Mouse (Mus musculus) stomach, embryonic 14.5 days (tissue): ENCODE results near the gene Aip. TPM values are rescaled to one million over a fixed set of nuclear protein-coding genes. Genes with fewer than 3 reads are reported as not detected.
A peak's percentile ranks its signal among the peaks of the same experiment; 100 is the strongest.

Experiments used
- ATAC-seq: fragments of 200-750 bp; cut with Nextera tagmentation; 2 replicates; pipeline ENCODE4 v1.8.0; 2017; ENCODE audit warnings: low read depth, moderate TSS enrichment; ENCODE audit not compliant: insufficient number of reproducible peaks, insufficient read depth, low FRiP score
- H3K27ac ChIP-seq: fragments of 300-500 bp; sonication (generic); 2 replicates; pipeline ENCODE4 v1.5.1; 2014; ENCODE audit warnings: mild to moderate bottlenecking, low read length, moderate library complexity, mixed read lengths
- H3K27me3 ChIP-seq: fragments of 300-500 bp; sonication (generic); 2 replicates; pipeline ENCODE4 v1.6.1; 2014; ENCODE audit warnings: low read length, control low read depth, mixed read lengths; ENCODE audit not compliant: control insufficient read depth, insufficient read depth
- H3K36me3 ChIP-seq: fragments of 300-500 bp; sonication (generic); 2 replicates; pipeline ENCODE4 v1.6.1; 2014; ENCODE audit warnings: mild to moderate bottlenecking, control low read depth, low read length, moderate library complexity, mixed read lengths; ENCODE audit not compliant: control insufficient read depth, insufficient read depth
- H3K4me1 ChIP-seq: fragments of 300-500 bp; sonication (generic); 2 replicates; pipeline ENCODE4 v1.6.1; 2014; ENCODE audit warnings: low read length, control low read depth, mixed read lengths; ENCODE audit not compliant: control insufficient read depth, insufficient read depth
- H3K4me2 ChIP-seq: fragments of 300-500 bp; sonication (generic); replicated peaks from 2 replicates; pipeline ENCODE4 v1.6.1; 2014; ENCODE audit warnings: low read depth, low read length, control low read depth
- H3K4me3 ChIP-seq: fragments of 300-500 bp; sonication (generic); 2 replicates; pipeline ENCODE4 v1.5.1; 2014; ENCODE audit warnings: low read depth, low read length, control low read depth
- H3K9ac ChIP-seq: fragments of 300-500 bp; sonication (generic); replicated peaks from 2 replicates; pipeline ENCODE4 v1.6.1; 2014; ENCODE audit warnings: low read depth, mild to moderate bottlenecking, control low read depth, low read length, moderate library complexity, mixed read lengths
- H3K9me3 ChIP-seq: fragments of 300-500 bp; sonication (generic); 2 replicates; pipeline ENCODE4 v1.6.1; 2016; ENCODE audit warnings: low read depth, low read length, control low read depth; ENCODE audit not compliant: control insufficient read depth
- WGBS: fragments of 180-500 bp; shearing (Covaris S2); extraction: QIAGEN DNeasy Blood & Tissue Kit; methylation state at CpG from one replicate; pipeline ENCODE4 v1.1.7; 2014; 5-methylcytosine and 5-hydroxymethylcytosine counted together
- polyA plus RNA-seq: library from polyadenylated mRNA; unstranded; fragments of >200 nt; fragmentation: Nextera tagmentation; extraction: Ambion mirVana; gene quantifications from 2 replicates; pipeline ENCODE4 v1.2.1, GENCODE M21; 2014

Aip gene
- polyA plus RNA-seq, 1 experiment from 2014 or later: 101 TPM

GRCm38 (mm10) chr19:4115144-4115543 is 10.5 kb downstream of the Aip start:
- WGBS: 94% methylated on average over 10 of the region's 10 CpGs
- Histone ChIP-seq H3K9me3 (no peaks in the 10 kb centered on the region), H3K36me3 (peaks cover 50% of the 10 kb centered on the region), H3K4me3 (no peak overlapping the region), H3K27me3 (no peaks in the 10 kb centered on the region), H3K9ac (no peak overlapping the region), H3K4me2 (no peak overlapping the region), H3K27ac (no peak overlapping the region), H3K4me1 (no peaks in the 10 kb centered on the region)
- ATAC-seq: no peak

- H3K4me3 ChIP-seq: no peak overlapping the region
- H3K36me3 ChIP-seq: peaks cover 50% of the 10 kb centered on the region
- no peak overlapping the region for H3K27ac ChIP-seq
- no peaks in the 10 kb centered on the region for H3K27me3 ChIP-seq
- H3K9ac ChIP-seq: no peak overlapping the region
- no peaks in the 10 kb centered on the region for H3K4me1 ChIP-seq
- no peaks in the 10 kb centered on the region for H3K9me3 ChIP-seq
- ATAC-seq: no peak
- 85% methylated on average over 10 of the region's 10 CpGs for WGBS
- H3K4me2 ChIP-seq: no peak overlapping the region
Observed at GRCm38 (mm10) chr19:4114551-4114950, 11.1 kb downstream of the Aip start.

GRCm38 (mm10) chr19:4113806-4114230 is 11.8 kb downstream of the Aip start:
- WGBS: 28% methylated on average over 5 of the region's 5 CpGs
- H3K36me3 ChIP-seq: peaks cover 50% of the 10 kb centered on the region
- peak overlapping the region; percentile 14; the same call in 1 of the 2 replicates for H3K9ac ChIP-seq
- H3K4me3 ChIP-seq: no peak overlapping the region
- H3K9me3 ChIP-seq: no peaks in the 10 kb centered on the region
- no peaks in the 10 kb centered on the region for H3K27me3 ChIP-seq
- peak overlapping the region; percentile 22; the same call in 1 of the 2 replicates for H3K27ac ChIP-seq
- no peak overlapping the region for H3K4me2 ChIP-seq
- H3K4me1 ChIP-seq: no peaks in the 10 kb centered on the region
- ATAC-seq: peak; percentile 36; the same call in 1 of the 2 replicates

- Histone ChIP-seq H3K27ac (peak overlapping the region; percentile 22; the same call in 1 of the 2 replicates), H3K4me3 (no peak overlapping the region), H3K36me3 (peaks cover 50% of the 10 kb centered on the region), H3K27me3 (no peaks in the 10 kb centered on the region), H3K9ac (peak overlapping the region; percentile 14; the same call in 1 of the 2 replicates), H3K4me1 (no peaks in the 10 kb centered on the region), H3K4me2 (no peak overlapping the region), H3K9me3 (no peaks in the 10 kb centered on the region)
- ATAC-seq: peak; percentile 43; the same call in 1 of the 2 replicates
- WGBS: 74% methylated on average over 13 of the region's 13 CpGs
Observed at GRCm38 (mm10) chr19:4113186-4113805, 12.4 kb downstream of the Aip start.

GRCm38 (mm10) chr19:4112063-4112960 is 13.3 kb downstream of the Aip start:
- no peak overlapping the region for H3K9ac ChIP-seq
- H3K27ac ChIP-seq: no peak overlapping the region
- no peaks in the 10 kb centered on the region for H3K4me1 ChIP-seq
- peaks cover 41% of the 10 kb centered on the region for H3K36me3 ChIP-seq
- WGBS: 92% methylated on average over 26 of the region's 26 CpGs
- no peak overlapping the region for H3K4me2 ChIP-seq
- H3K27me3 ChIP-seq: no peaks in the 10 kb centered on the region
- no peak overlapping the region for H3K4me3 ChIP-seq
- no peaks in the 10 kb centered on the region for H3K9me3 ChIP-seq
- no peak for ATAC-seq

GRCm38 (mm10) chr19:4108535-4108934 is 17.1 kb downstream of the Aip start:
- no peaks in the 10 kb centered on the region for H3K9me3 ChIP-seq
- no peaks in the 10 kb centered on the region for H3K27me3 ChIP-seq
- 85% methylated on average over 9 of the region's 9 CpGs for WGBS
- no peak for ATAC-seq
- H3K4me2 ChIP-seq: no peak overlapping the region
- no peaks in the 10 kb centered on the region for H3K4me1 ChIP-seq
- H3K36me3 ChIP-seq: peaks cover 11% of the 10 kb centered on the region; the same call in 1 of the 2 replicates
- no peak overlapping the region for H3K4me3 ChIP-seq
- no peak overlapping the region for H3K9ac ChIP-seq
- no peak overlapping the region for H3K27ac ChIP-seq

- no peak overlapping the region for H3K27ac ChIP-seq
- no peak overlapping the region for H3K4me3 ChIP-seq
- H3K36me3 ChIP-seq: no peaks in the 10 kb centered on the region; the same call in 1 of the 2 replicates
- no peak for ATAC-seq
- H3K4me2 ChIP-seq: no peak overlapping the region
- 0 out of 2 replicates have a peak, but pooled peaks cover 3% of the 10 kb centered on the region for H3K27me3 ChIP-seq
- no peak overlapping the region for H3K9ac ChIP-seq
- H3K9me3 ChIP-seq: no peaks in the 10 kb centered on the region
- H3K4me1 ChIP-seq: no peaks in the 10 kb centered on the region
- WGBS: 93% methylated on average over 14 of the region's 14 CpGs
Observed at GRCm38 (mm10) chr19:4106654-4107053, 19.0 kb downstream of the Aip start.

GRCm38 (mm10) chr19:4104675-4105194 is 20.9 kb downstream of the Aip start:
- no peak overlapping the region for H3K4me2 ChIP-seq
- H3K4me1 ChIP-seq: peaks cover 7% of the 10 kb centered on the region; the same call in 1 of the 2 replicates
- H3K9me3 ChIP-seq: no peaks in the 10 kb centered on the region
- no peak overlapping the region for H3K27ac ChIP-seq
- H3K9ac ChIP-seq: no peak overlapping the region
- no peaks in the 10 kb centered on the region for H3K36me3 ChIP-seq
- 87% methylated on average over 16 of the region's 16 CpGs for WGBS
- H3K27me3 ChIP-seq: peaks cover 11% of the 10 kb centered on the region; the same call in 1 of the 2 replicates
- no peak overlapping the region for H3K4me3 ChIP-seq
- no peak for ATAC-seq
